Mouse (Mus musculus) urinary bladder, adult 18-20 months (tissue): ENCODE data around the gene Mtg1.
A peak's percentile ranks its signal among the peaks of the same experiment; 100 is the strongest.
"Not testable (repeated sequence)": the region's sequence is repeated elsewhere in the genome, so short reads cannot be mapped to it uniquely, and the experiment has no call there.

Experiments
- DNase-seq, 2 experiments: peaks; one replicate each; pipeline ENCODE4 v3.0.0; 2022; ENCODE audit warnings: low spot score in 2 of 2, mixed read lengths in 2 of 2

The Mtg1 gene

DNA sequence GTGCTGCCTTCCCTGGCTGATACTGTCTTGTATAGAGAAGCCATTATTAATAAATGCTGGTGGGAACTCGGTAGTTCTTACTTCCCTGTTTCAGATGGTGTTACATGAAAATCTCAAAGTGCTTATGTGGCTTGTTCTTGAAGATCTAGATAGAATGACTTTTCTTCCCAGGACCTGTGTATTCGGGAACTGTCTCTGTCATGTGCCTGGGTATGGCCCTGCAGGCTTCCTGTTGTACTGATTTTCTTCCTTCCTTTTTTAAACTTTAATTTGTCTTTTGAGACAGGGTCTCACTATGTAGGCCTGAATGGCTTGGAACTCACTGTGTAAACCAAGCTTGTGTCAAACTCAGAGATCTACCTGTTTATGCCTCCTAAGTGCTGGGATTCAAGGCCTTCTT lies 9.5 kb upstream of the Mtg1 start:
- no peak for DNase-seq

- DNase-seq: not testable (repeated sequence)
These were observed 5.2 kb upstream of the Mtg1 start for GRCm38 (mm10) chr7:140132184-140132583.

DNA sequence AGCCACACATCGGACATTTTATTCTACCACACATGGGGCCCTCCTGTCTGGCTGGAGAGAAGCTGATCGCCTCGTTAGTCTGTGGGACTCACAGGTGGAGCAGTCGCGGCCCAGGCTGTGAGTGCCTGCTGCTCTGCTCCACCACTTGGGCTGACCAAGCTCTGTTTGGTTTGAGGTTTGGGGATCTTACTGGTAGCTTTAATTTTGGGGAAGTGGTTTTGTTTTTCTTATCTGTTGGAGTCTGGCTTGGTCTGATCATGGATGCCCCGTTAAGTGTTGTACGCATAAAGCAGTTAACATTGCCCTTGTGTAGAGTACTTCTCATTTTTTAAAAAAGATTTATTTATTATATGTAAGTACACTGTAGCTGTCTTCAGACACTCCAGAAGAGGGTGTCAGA lies 3.3 kb upstream of the Mtg1 start:
- DNase-seq: not testable (repeated sequence)

DNA sequence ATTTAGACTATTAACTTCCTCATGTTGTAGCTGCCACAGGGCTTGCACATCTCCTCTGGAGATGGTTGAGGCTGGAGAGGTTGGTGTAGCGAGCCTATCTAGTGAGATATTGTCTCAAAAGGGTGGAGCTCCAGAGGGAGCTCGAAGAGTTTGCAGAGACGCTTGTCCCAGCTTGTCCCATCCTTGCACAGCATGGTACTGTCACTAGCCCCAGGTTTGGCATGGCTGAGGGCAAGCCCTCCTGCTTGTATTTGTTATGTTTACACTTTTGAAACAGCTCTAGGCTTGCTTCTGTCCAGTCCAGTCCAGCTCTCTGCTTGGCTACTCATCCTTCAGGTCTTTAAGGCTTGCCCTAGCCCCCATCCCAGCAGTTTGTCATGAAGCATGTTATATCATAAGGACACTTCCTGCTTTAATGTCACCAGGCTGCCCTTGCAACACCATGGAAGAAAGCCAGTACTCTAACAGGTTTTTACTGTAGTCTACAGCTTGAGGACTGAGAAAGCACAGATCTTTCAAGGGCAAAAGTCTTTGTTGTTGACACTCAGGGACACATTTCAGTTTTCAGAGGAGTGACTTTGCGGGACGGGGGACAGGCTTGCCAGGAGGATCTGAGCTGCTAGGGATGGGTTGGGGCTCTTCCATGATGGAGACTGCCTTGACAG lies 2.1 kb upstream of the Mtg1 start:
- DNase-seq: peak in 1 of 2 experiments; percentile 60

DNA sequence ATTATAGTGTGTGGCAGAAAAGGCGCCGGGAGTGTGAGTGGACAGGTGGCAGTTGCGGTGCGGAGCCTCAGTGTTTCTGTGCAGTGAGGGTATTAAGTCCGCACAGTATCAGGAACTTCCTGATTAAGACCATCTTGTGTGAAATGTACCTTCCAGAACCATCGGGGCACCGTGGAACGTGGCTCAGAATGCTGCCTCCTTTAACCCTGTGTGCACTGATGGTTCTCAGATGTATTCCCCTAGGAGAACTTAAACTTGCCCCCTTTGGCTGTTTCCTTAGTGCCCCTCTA lies 602 bp downstream of the Mtg1 start:
- DNase-seq: no peak

DNA sequence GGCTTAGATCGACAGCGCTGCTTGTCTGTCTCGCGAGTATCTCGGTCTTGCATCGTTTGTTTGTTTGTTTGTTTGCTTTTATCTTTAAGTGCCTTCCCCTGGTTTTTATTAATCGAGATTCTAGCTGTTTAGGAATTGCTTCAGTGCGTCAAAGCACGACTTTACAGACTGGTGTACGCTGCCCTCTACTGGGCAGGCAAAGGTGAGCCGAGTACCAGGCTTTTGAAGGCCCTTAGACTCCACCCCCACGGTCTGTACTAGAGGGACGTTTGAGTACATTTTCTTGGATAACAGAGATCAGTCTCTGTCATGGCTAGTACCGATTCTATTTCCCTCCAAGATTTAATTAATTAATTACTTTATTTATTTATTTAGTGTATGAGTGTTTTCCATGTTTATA lies 4.0 kb downstream of the Mtg1 start:
- peak in 1 of 2 experiments; percentile 53 for DNase-seq

GRCm38 (mm10) chr7:140144550-140144949 lies 7.2 kb downstream of the Mtg1 start:
- no peak for DNase-seq

DNA sequence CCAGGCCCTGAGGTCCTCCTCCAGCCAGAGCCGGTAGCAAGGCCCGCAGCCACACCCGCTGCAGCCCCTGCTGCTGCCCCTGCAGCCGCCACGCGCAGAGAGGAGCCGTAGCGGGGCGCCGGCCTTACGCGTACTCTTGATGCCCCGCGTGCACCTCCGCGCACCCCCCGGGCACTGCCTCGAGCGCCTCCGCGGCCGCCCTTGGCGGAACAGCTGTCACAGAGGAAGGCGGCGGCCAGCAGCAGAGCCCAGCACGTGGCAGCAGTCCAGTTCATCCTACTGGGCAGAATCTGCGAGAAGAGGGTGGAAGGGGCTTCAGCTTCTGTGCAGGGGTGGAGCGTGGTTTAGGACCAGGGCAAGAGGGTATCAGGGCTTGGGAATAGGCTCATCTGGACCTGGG lies 16.0 kb downstream of the Mtg1 start:
- no peak for DNase-seq

DNA sequence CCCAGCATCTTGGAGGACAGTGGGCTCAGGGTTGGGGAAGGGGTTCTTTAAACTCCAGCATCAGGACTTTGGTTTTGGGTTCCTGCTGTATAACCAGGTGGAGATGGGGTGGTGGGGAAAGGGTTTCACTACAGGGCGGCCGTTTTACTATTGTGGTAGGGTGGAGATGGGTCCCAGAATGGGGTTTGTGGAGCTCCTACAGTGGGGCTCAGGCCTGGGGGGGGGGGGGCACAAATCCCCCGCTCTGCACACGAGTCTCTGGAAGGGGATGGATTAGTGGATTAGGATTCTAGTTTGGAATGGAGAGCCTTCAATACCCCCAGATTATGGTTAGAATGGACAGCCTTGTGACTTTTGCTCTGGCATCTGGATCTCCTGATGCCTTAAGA lies 16.5 kb downstream of the Mtg1 start:
- no peak for DNase-seq

DNA sequence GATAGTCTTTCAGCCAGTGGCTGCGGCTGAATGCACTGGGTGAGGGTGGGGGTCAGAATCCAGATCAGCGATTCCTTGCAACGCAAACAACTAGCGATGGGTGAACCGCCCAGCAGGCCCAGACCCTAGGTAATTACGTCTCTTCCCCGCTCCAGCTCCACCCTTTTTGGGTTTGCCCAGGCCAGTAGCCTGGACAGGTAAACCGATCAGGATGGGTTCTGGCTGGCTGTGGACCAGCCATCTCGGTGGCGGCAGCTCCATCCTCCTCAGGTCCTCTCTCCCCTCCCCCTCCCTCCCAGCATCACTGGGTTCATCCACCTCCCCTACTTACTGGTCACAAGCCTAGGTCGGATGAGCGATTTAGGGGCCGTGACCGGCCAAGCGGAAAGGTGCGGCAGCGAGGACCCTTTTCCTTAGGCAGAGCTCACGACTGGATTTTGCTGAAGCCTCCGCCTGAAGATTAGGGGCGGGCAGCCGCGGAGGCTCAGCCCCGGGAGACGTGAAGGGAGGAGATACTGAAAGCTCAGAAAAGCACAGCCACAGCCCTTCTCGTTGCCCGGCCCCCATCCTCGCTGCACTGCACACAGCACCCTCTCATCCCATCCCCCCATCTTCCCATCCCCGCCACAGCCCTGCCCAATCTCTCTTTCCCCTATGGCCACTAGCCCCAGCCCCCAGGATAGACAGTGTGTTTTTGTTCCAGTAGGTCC lies 17.0 kb downstream of the Mtg1 start, which contains the start of gene Sprn:
Sprn (minus strand) TSS at position 660 of the 710 bp plus-strand sequence.
- DNase-seq: no peak

- no peak for DNase-seq
These were observed 23.0 kb downstream of the Mtg1 start for GRCm38 (mm10) chr7:140160363-140160762.

GRCm38 (mm10) chr7:140164664-140165063 lies 27.3 kb downstream of the Mtg1 start, which contains the start of gene Olfr522:
Gene Olfr522 (minus strand): TSS chr7:140164764.
- DNase-seq: no peak

DNA sequence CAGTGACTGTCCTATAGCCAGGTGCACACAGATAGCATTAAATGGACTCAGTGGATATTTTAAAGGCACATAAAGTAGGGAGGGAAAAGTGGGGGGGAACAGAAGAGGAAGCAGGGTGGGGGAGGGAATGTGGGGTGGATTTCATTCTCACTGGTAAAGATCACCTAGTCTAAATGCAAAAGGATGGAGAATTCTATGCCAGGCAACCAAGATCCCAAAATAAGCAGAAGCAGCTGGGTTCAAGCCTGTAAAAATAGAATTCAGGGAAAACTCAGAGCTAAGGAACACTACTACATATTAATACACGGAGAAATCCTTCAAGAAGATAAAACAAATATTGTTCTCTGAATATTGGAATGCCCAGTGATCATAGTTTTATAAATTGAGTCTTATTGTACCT lies 30.6 kb downstream of the Mtg1 start:
- DNase-seq: no peak

DNA sequence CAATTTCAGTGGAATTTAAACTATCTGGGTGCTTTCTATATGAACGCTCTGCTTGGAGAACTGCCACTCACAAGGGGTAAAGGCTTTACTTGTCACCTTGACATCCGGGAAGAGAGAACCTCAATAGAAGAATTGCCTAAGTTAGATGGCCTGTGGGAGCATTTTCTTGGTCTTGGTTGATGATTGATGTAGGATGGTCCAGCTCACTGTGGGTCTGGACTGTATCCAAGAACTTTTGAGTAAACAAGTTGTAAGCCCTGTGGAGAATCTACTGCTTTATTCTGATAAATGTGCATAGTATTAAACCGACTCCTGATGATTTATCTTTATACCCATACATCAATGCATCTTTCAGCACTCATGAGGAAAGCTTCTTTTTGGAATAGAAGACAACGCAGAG lies 32.0 kb downstream of the Mtg1 start:
- no peak for DNase-seq

- no peak for DNase-seq
These were observed 33.5 kb downstream of the Mtg1 start for GRCm38 (mm10) chr7:140170863-140171262.

GRCm38 (mm10) chr7:140172936-140173335 lies 35.6 kb downstream of the Mtg1 start, which contains the start of gene Olfr523:
Gene Olfr523 (plus strand): TSS chr7:140173217.
- DNase-seq: no peak

DNA sequence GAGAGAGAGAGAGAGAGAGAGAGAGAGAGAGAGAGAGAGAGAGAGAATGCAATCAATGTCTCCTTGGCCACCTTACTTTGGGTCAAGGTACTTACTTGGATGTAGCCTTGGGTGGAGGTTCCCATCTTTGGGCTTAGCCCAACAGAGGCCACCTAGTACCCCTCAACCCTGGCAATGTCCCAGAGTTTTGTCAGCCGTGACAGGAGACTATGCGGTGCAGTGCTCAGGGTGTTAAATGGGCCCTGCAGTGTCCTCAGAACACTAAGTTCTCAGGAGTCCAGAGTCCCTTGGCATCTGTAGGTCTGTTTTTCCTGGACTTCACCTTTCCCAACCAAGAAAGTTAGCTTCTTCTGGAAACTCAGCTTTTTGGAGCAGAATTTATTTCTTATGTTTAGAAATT lies 41.8 kb downstream of the Mtg1 start:
- DNase-seq: no peak

- no peak for DNase-seq
These were observed 43.3 kb downstream of the Mtg1 start for GRCm38 (mm10) chr7:140180692-140181091.

DNA sequence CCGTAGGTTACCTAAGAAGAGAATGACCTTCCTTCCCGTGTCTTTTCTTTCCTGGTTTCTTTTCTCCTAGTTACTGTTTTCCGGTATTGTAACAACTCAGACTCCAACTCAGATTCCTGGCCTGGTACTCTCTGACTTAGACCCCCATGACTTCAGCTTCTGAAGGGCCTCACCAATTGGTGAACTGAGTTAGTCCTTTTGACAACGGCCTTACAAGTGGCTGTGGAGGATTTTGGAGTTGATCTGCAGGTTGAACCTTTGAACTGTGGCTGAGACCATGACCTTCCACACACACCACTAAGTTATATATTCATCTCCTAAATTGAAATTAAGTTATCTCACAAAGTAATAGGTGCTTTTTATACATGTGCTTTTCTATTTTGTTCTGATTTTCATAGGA lies 46.8 kb downstream of the Mtg1 start:
- no peak for DNase-seq

DNA sequence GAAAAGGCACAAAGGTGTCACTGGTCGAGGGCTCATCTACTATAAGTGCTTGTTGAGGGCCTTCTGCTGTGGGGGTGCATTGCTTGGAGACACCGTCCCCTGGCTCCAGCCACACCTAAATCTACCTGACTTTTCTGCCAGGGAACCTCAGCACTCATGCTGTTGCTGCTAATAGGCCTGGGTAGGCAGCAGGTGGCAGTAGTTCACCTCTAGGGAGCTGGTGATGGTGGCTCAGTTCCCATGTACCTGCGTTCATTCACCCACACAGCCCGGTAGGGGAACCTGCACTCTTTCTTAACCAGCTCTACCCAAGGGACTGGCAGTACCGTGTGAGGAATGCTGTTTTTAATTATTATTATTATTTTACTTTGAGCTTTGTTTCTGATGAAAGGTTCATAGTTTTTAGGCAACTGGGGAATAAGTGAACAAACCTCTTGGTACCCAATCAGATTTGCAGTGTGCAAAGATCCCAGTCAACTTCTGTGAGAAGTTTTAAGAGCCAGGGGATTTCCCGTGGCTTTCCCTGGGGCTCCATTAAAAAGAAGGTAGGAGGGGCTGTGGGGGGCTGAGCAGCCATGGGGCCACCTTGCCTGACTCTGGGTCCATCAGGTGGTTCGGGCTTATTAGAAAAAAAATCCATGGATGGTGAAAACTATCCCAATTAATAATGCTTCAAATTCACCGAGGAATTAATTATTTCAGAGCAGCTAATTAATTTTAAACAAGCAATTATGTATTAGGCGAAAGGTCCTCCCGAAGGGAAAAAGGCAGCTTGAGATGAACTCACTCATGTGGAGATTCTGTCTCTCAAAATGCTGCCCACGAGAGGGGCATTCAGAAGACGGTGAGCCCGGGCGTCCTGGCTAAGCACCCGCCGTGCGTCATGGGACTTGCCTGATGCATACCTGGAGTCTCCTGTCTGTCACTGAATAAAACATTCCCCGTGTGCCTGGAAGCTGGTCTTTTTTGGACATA lies 49.6 kb downstream of the Mtg1 start:
- peak in 1 of 2 experiments; percentile 12 for DNase-seq

- DNase-seq: no peak
These were observed 50.5 kb downstream of the Mtg1 start for GRCm38 (mm10) chr7:140187721-140188390.
